Mouse (Mus musculus): ENCODE results near the gene Trim11. TPM values are rescaled to one million over a fixed set of nuclear protein-coding genes. Genes with fewer than 3 reads are reported as not detected.
A peak's percentile ranks its signal among the peaks of the same experiment; 100 is the strongest.

Gene Trim11
- total and polyA plus RNA-seq, 2 experiments = 13.4 to 22.4 TPM

DNA sequence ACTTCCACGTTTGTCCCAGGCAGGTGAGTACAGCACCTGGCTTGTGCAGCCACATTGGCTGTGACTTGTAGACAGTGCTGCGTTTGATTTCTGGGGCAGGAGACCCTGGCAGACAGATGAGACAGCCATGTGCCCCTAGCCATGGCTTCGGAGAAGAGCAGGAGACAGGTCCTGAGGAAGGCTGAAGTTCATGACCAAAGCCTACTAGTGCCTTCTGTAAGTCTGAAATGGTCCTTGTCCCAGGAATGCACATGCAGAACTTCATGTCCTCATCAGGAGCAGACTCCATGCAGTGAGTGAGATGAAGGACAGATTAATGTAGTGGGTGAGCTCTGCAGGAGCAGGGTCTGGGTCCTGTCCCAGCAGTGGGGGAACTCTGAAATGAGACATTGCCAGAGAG, 14.0 kb downstream of the Trim11 start:
- Histone ChIP-seq H3K79me2 (ENCODE audit: control insufficient read depth, insufficient read depth, low read length) (no peaks in the 10 kb centered on the region), H3K9ac (ENCODE audit: low read depth, low read length) (no peak overlapping the region), H3K27ac (replicated peaks; ENCODE audit: insufficient read depth, low read depth, low read length) (no peak overlapping the region), H3K4me1 (ENCODE audit: control insufficient read depth, insufficient read depth, low read length) (peaks cover 1% of the 10 kb centered on the region), H3K27me3 (ENCODE audit: control insufficient read depth, insufficient read depth, low read length) (peaks cover 2% of the 10 kb centered on the region; the same call in 1 of the 2 replicates), H3K36me3 (ENCODE audit: control insufficient read depth, insufficient read depth, low read length) (peaks cover 12% of the 10 kb centered on the region; the same call in 1 of the 2 replicates), H3K4me3 (ENCODE audit: insufficient read depth, low read depth, low read length) (no peak overlapping the region)
- TF ChIP-seq CTCF (IDR thresholded peaks at IDR 0.05; ENCODE audit: low read depth, low read length) (no peak), POLR2A (IDR thresholded peaks at IDR 0.05; ENCODE audit: extremely low read depth, insufficient read depth, low read length) (no peak)
- WGBS = 72% methylated on average over 3 of the region's 3 CpGs
- DNase-seq (ENCODE audit: extremely low read depth, low read depth, low spot score) = no peak

DNA sequence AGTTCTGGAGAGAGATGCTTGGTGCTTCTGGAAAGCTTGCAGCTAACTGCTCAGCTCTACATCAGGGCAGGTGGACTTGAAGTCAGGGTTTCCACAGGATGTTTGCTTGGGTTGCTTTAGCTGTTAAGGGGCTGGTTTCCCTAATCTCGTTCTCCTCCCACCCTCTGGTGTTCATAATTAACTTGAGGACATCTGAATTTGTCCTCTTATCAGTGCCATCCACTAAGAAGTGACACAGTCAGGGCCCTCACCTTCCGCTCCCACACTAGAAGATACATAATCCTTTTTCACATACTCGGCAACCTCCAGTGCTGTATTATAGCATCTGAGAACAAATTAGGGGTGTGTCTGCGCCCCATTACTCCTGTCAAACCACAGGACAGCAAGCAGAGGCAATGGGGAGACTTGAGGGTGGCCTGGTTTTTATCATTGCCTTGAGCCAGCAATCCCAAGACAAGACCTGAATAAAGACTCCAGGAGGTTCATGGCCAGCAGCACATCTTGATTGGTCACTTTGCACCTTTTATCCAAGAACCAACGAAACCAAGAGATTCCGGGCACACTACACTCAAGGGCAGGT, 15.3 kb downstream of the Trim11 start:
- H3K9ac ChIP-seq (ENCODE audit: low read depth, low read length) = no peak overlapping the region
- 65% methylated on average over 6 of the region's 6 CpGs for WGBS
- DNase-seq (ENCODE audit: extremely low read depth, low read depth, low spot score) = no peak
- H3K27me3 ChIP-seq (ENCODE audit: control insufficient read depth, insufficient read depth, low read length) = peaks cover 2% of the 10 kb centered on the region; the same call in 1 of the 2 replicates
- no peak overlapping the region for H3K4me3 ChIP-seq (ENCODE audit: insufficient read depth, low read depth, low read length)
- peaks cover 12% of the 10 kb centered on the region; the same call in 1 of the 2 replicates for H3K36me3 ChIP-seq (ENCODE audit: control insufficient read depth, insufficient read depth, low read length)
- no peaks in the 10 kb centered on the region for H3K79me2 ChIP-seq (ENCODE audit: control insufficient read depth, insufficient read depth, low read length)
- TF ChIP-seq CTCF (IDR thresholded peaks at IDR 0.05; ENCODE audit: low read depth, low read length) (no peak), POLR2A (IDR thresholded peaks at IDR 0.05; ENCODE audit: extremely low read depth, insufficient read depth, low read length) (no peak)
- H3K4me1 ChIP-seq (ENCODE audit: control insufficient read depth, insufficient read depth, low read length) = peaks cover 1% of the 10 kb centered on the region
- no peak overlapping the region for H3K27ac ChIP-seq (replicated peaks; ENCODE audit: insufficient read depth, low read depth, low read length)

DNA sequence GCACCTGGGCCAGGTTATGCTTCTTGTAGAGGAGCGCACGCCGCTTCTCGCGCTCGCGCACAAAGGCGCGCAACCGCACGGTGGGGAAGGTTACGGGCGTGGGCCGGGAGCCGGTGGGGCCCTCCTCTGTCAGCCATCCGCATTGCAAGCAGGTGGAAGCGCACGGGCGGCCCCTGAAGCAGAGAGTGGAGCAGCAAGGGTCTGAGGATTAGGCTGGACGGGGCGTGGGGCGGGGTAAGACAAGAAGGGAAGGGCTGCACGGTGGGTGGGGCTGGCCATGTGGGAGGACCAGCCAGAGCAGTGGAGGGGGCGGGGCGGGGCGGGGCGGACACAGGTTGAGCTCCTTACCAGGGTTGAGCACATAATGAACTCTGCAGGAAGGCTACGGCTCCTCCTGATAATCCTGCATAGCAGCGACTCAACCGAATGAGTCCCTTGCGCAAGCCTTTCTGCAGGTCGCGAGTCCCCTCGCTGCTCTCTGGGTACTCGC, 16.5 kb downstream of the Trim11 start:
- peaks cover 2% of the 10 kb centered on the region; the same call in 1 of the 2 replicates for H3K27me3 ChIP-seq (ENCODE audit: control insufficient read depth, insufficient read depth, low read length)
- peaks cover 1% of the 10 kb centered on the region for H3K4me1 ChIP-seq (ENCODE audit: control insufficient read depth, insufficient read depth, low read length)
- no peaks in the 10 kb centered on the region for H3K79me2 ChIP-seq (ENCODE audit: control insufficient read depth, insufficient read depth, low read length)
- peak overlapping the region; percentile 40; the same call in 1 of the 2 replicates for H3K4me3 ChIP-seq (ENCODE audit: insufficient read depth, low read depth, low read length)
- TF ChIP-seq POLR2A (IDR thresholded peaks at IDR 0.05; ENCODE audit: extremely low read depth, insufficient read depth, low read length) (no peak), CTCF (IDR thresholded peaks at IDR 0.05; ENCODE audit: low read depth, low read length) (peak; percentile 15; the same call in 1 of the 2 replicates)
- peak; percentile 27 for DNase-seq (ENCODE audit: extremely low read depth, low read depth, low spot score)
- peak overlapping the region; percentile 49 for H3K9ac ChIP-seq (ENCODE audit: low read depth, low read length)
- peaks cover 1% of the 10 kb centered on the region; the same call in 1 of the 2 replicates for H3K36me3 ChIP-seq (ENCODE audit: control insufficient read depth, insufficient read depth, low read length)
- 3% methylated on average over 35 of the region's 35 CpGs for WGBS
- no peak overlapping the region for H3K27ac ChIP-seq (replicated peaks; ENCODE audit: insufficient read depth, low read depth, low read length)

DNA sequence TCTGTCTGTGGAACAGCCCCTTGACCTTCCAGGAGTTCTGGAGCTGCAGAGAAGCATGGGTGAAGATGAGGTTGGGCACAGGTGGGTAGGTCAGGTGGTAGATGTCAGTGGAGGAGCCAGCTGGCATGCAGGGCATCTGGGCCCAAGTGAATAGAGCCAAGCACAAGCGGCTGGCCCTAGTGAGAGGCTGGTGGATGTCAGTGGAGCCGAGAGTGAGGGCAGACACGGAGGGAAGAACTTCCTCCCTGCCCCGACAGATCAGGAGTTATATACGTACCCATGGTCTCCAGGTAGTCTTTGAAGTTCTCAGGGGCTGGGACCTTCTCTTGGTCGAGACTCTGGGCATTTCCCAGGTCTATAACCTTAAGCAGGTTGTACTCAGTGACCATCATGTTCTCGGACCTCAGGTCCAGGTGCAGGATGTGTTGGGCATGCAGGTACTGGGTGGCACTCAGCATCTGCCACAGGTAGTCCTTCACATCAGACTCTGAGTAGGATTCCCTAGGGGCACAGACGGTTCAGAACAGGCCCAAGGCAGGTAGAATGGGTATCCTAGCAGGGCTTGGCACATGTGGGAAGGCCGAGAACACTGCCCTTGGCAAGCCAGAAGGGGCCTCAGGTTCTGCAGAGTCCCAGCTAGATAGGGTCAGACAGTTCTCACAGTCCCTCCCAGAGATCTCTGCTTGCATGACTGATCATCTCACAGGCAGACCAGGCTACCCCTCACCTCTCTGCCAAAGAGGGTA, 17.3 kb downstream of the Trim11 start:
- TF ChIP-seq POLR2A (IDR thresholded peaks at IDR 0.05; ENCODE audit: extremely low read depth, insufficient read depth, low read length) = no peak
- TF ChIP-seq CTCF (IDR thresholded peaks at IDR 0.05; ENCODE audit: low read depth, low read length) = no peak
- no peaks in the 10 kb centered on the region for H3K36me3 ChIP-seq (ENCODE audit: control insufficient read depth, insufficient read depth, low read length)
- H3K27ac ChIP-seq (replicated peaks; ENCODE audit: insufficient read depth, low read depth, low read length) = no peak overlapping the region
- peaks cover 1% of the 10 kb centered on the region for H3K4me1 ChIP-seq (ENCODE audit: control insufficient read depth, insufficient read depth, low read length)
- H3K79me2 ChIP-seq (ENCODE audit: control insufficient read depth, insufficient read depth, low read length) = no peaks in the 10 kb centered on the region
- no peak overlapping the region for H3K4me3 ChIP-seq (ENCODE audit: insufficient read depth, low read depth, low read length)
- H3K27me3 ChIP-seq (ENCODE audit: control insufficient read depth, insufficient read depth, low read length) = peaks cover 2% of the 10 kb centered on the region; the same call in 1 of the 2 replicates
- no peak for DNase-seq (ENCODE audit: extremely low read depth, low read depth, low spot score)
- no peak overlapping the region for H3K9ac ChIP-seq (ENCODE audit: low read depth, low read length)
- 75% methylated on average over 9 of the region's 9 CpGs for WGBS

DNA sequence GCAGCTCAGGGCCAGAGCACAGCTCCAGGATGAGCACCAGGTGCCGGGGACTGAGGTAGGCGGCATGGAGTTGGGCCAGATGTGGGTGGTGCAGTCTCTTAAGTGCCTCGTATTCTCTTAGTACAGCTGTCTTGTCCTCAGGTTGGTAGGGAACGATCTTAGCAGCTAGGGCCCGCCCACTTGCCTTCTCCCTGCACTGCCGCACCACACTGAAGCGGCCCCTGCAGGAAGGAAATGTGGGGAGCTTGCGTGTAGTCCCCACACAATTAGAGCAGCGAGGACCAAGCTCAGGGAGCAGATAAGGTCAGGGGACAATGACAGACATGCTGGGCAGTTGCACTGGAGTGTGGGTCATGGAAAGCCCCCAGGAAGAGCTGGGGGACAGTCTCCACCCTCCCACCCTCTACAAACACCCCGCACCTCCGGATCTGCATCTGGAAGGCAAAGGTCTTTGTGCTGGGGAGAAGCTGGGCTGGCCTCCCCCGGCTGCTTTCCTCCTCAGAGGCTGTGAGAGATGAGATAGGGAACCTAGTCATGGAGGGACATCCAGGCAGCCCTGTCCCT, 18.0 kb downstream of the Trim11 start:
- Histone ChIP-seq H3K27ac (replicated peaks; ENCODE audit: insufficient read depth, low read depth, low read length) (no peak overlapping the region), H3K27me3 (ENCODE audit: control insufficient read depth, insufficient read depth, low read length) (peaks cover 2% of the 10 kb centered on the region; the same call in 1 of the 2 replicates)
- 51% methylated on average over 12 of the region's 12 CpGs for WGBS

More for the DNA sequence above, 18.0 kb downstream of the Trim11 start:
- H3K4me3 ChIP-seq (ENCODE audit: insufficient read depth, low read depth, low read length) = no peak overlapping the region
- TF ChIP-seq POLR2A (IDR thresholded peaks at IDR 0.05; ENCODE audit: extremely low read depth, insufficient read depth, low read length) = no peak
- no peak for TF ChIP-seq CTCF (IDR thresholded peaks at IDR 0.05; ENCODE audit: low read depth, low read length)
- H3K79me2 ChIP-seq (ENCODE audit: control insufficient read depth, insufficient read depth, low read length) = no peaks in the 10 kb centered on the region
- DNase-seq (ENCODE audit: extremely low read depth, low read depth, low spot score) = no peak
- H3K9ac ChIP-seq (ENCODE audit: low read depth, low read length) = no peak overlapping the region
- H3K4me1 ChIP-seq (ENCODE audit: control insufficient read depth, insufficient read depth, low read length) = peaks cover 1% of the 10 kb centered on the region
- H3K36me3 ChIP-seq (ENCODE audit: control insufficient read depth, insufficient read depth, low read length) = no peaks in the 10 kb centered on the region

Measured in liver, adult 2 months (tissue).